Mouse (Mus musculus): ENCODE results near the gene Grin2d. TPM values are rescaled to one million over a fixed set of nuclear protein-coding genes. Genes with fewer than 3 reads are reported as not detected.
A peak's percentile ranks its signal among the peaks of the same experiment; 100 is the strongest.

Gene Grin2d
- polyA plus RNA-seq, 1 experiment from 2014 or later: 0.39 TPM

DNA sequence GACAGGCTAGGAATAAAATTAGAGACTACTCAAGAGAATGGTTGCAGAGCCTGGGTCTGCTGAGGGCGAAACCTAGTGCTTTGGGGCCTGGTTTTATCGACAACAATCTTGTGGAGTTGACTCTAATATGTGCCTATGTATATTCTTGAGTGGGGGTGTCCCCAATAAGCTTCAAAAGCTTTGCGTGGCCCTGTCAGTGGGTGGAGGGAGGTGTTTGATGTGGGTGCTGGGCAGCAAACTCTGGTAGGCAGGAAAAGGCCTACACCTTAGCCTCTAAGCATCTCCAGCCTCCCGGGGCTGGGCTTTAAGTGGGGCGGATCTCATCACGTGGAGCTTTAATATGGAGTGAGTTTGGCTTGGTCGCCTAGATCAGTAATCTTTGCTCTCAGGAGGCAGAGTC lies 79.2 kb downstream of the Grin2d start:
- 0 out of 2 replicates have a peak, but pooled peaks cover 5% of the 10 kb centered on the region for H3K36me3 ChIP-seq (ENCODE audit: control insufficient read depth, insufficient read depth, low read length)
- no peak overlapping the region for H3K4me3 ChIP-seq (ENCODE audit: low read depth, low read length)
- peaks cover 9% of the 10 kb centered on the region for H3K4me1 ChIP-seq (replicated peaks; ENCODE audit: control insufficient read depth, insufficient read depth, low read length)
- ATAC-seq (ENCODE audit: low FRiP score) (no peak), DNase-seq (ENCODE audit: low spot score) (no peak)
- H3K4me2 ChIP-seq (replicated peaks; ENCODE audit: low read depth, low read length): no peak overlapping the region
- H3K9me3 ChIP-seq (ENCODE audit: control insufficient read depth, low read length): no peaks in the 10 kb centered on the region
- no peak overlapping the region for H3K27ac ChIP-seq (ENCODE audit: low read depth, low read length)
- H3K27me3 ChIP-seq (ENCODE audit: control insufficient read depth, insufficient read depth, low read length): peaks cover 29% of the 10 kb centered on the region
- no peak overlapping the region for H3K9ac ChIP-seq (ENCODE audit: low read depth, low read length)
- WGBS: 60% methylated on average over 7 of the region's 7 CpGs

DNA sequence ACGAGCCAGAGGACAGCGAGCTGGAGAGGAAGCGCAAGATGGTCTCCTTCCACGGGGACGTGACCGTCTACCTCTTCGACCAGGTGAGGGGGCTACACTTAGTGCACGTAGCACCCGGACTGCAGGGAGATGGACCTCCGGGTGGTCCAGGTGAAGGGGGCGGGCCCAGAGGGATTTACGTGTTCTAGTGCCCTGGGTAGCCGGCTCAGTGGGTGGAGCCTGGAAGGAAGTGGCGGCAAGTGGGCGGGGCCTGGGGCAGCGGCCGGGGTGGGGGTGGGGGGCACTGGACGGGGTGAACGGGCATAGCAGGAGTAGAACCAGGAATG lies 79.7 kb downstream of the Grin2d start:
- Histone ChIP-seq H3K36me3 (ENCODE audit: control insufficient read depth, insufficient read depth, low read length) (0 out of 2 replicates have a peak, but pooled peaks cover 5% of the 10 kb centered on the region), H3K4me3 (ENCODE audit: low read depth, low read length) (peak overlapping the region; percentile 33), H3K4me2 (replicated peaks; ENCODE audit: low read depth, low read length) (peak overlapping the region; percentile 63), H3K27me3 (ENCODE audit: control insufficient read depth, insufficient read depth, low read length) (peaks cover 29% of the 10 kb centered on the region), H3K9ac (ENCODE audit: low read depth, low read length) (peak overlapping the region; percentile 50), H3K9me3 (ENCODE audit: control insufficient read depth, low read length) (no peaks in the 10 kb centered on the region), H3K4me1 (replicated peaks; ENCODE audit: control insufficient read depth, insufficient read depth, low read length) (peaks cover 9% of the 10 kb centered on the region), H3K27ac (ENCODE audit: low read depth, low read length) (no peak overlapping the region)
- no peak for ATAC-seq (ENCODE audit: low FRiP score)
- peak; percentile 40 for DNase-seq (ENCODE audit: low spot score)
- 1% methylated on average over 19 of the region's 19 CpGs for WGBS

- no peak for ATAC-seq (ENCODE audit: low FRiP score)
- Histone ChIP-seq H3K36me3 (ENCODE audit: control insufficient read depth, insufficient read depth, low read length) (0 out of 2 replicates have a peak, but pooled peaks cover 5% of the 10 kb centered on the region), H3K4me1 (replicated peaks; ENCODE audit: control insufficient read depth, insufficient read depth, low read length) (peaks cover 9% of the 10 kb centered on the region), H3K27ac (ENCODE audit: low read depth, low read length) (no peak overlapping the region), H3K4me3 (ENCODE audit: low read depth, low read length) (peak overlapping the region; percentile 33), H3K9me3 (ENCODE audit: control insufficient read depth, low read length) (no peaks in the 10 kb centered on the region), H3K4me2 (replicated peaks; ENCODE audit: low read depth, low read length) (peak overlapping the region; percentile 63), H3K9ac (ENCODE audit: low read depth, low read length) (peak overlapping the region; percentile 50), H3K27me3 (ENCODE audit: control insufficient read depth, insufficient read depth, low read length) (peaks cover 29% of the 10 kb centered on the region)
- DNase-seq (ENCODE audit: low spot score): no peak
- WGBS: 2% methylated on average over 46 of the region's 60 CpGs
Measured at GRCm38 (mm10) chr7:45797661-45798510, 80.3 kb downstream of the Grin2d start.

GRCm38 (mm10) chr7:45796950-45797349 lies 81.2 kb downstream of the Grin2d start:
- no peak overlapping the region for H3K4me3 ChIP-seq (ENCODE audit: low read depth, low read length)
- peaks cover 29% of the 10 kb centered on the region for H3K27me3 ChIP-seq (ENCODE audit: control insufficient read depth, insufficient read depth, low read length)
- H3K36me3 ChIP-seq (ENCODE audit: control insufficient read depth, insufficient read depth, low read length): 0 out of 2 replicates have a peak, but pooled peaks cover 5% of the 10 kb centered on the region
- 0 out of 2 replicates have a peak overlapping the region, but pooled peaks have one; percentile 63 for H3K4me2 ChIP-seq (replicated peaks; ENCODE audit: low read depth, low read length)
- no peak overlapping the region for H3K27ac ChIP-seq (ENCODE audit: low read depth, low read length)
- no peak overlapping the region for H3K9ac ChIP-seq (ENCODE audit: low read depth, low read length)
- peaks cover 9% of the 10 kb centered on the region for H3K4me1 ChIP-seq (replicated peaks; ENCODE audit: control insufficient read depth, insufficient read depth, low read length)
- no peak for DNase-seq (ENCODE audit: low spot score)
- no peak for ATAC-seq (ENCODE audit: low FRiP score)
- no peaks in the 10 kb centered on the region for H3K9me3 ChIP-seq (ENCODE audit: control insufficient read depth, low read length)
- WGBS: 40% methylated on average over 6 of the region's 6 CpGs

DNA sequence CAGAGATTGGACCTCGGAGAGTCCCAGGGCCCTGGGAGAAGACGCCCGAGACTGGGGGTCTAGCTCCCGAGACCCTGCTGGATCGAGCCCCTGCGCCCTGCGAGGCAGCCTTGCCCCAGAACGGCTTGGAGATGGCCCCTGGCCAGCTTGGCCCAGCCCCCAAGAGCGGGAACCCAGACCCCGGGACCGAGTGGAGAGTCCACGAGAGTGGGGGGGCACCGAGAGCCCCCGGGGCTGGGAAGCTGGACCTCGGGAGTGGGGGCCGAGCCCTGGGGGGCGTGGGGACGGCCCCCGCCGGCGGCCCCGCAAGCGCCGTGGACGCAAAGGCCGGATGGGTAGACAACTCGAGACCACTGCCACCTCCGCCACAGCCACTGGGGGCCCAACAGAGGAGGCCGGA lies 83.2 kb downstream of the Grin2d start:
- H3K27me3 ChIP-seq (ENCODE audit: control insufficient read depth, insufficient read depth, low read length): peaks cover 27% of the 10 kb centered on the region
- WGBS: 93% methylated on average over 24 of the region's 29 CpGs

DNA sequence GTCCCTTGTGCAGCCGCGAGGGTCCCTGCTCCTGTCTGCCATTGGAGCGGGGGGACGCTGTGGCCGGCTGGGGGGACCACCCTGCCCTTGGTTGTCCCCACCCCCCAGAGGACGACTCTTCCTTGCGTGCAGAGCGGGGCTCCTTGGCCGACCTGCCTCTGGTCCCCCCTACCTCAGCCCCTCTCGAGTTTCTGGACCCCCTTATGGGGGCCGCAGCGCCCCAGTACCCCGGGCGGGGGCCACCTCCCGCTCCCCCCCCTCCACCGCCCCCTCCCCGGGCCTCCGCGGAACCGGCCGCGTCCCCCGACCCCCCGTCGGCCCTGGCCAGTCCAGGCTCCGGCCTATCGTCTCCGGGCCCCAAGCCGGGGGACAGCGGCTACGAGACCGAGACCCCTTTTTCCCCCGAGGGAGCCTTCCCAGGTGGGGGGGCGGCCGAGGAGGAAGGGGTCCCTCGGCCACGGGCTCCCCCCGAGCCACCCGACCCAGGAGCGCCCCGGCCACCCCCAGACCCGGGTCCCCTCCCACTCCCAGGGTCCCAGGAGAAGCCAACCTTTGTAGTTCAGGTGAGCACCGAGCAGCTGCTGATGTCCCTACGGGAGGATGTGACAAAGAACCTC lies 84.1 kb downstream of the Grin2d start:
- DNase-seq (ENCODE audit: low spot score): no peak
- H3K36me3 ChIP-seq (ENCODE audit: control insufficient read depth, insufficient read depth, low read length): peaks cover 16% of the 10 kb centered on the region
- no peak overlapping the region for H3K4me3 ChIP-seq (ENCODE audit: low read depth, low read length)
- peaks cover 25% of the 10 kb centered on the region for H3K27me3 ChIP-seq (ENCODE audit: control insufficient read depth, insufficient read depth, low read length)
- H3K9me3 ChIP-seq (ENCODE audit: control insufficient read depth, low read length): no peaks in the 10 kb centered on the region
- peaks cover 9% of the 10 kb centered on the region for H3K4me1 ChIP-seq (replicated peaks; ENCODE audit: control insufficient read depth, insufficient read depth, low read length)
- H3K4me2 ChIP-seq (replicated peaks; ENCODE audit: low read depth, low read length): no peak overlapping the region
- no peak overlapping the region for H3K27ac ChIP-seq (ENCODE audit: low read depth, low read length)
- H3K9ac ChIP-seq (ENCODE audit: low read depth, low read length): no peak overlapping the region
- ATAC-seq (ENCODE audit: low FRiP score): no peak
- 92% methylated on average over 28 of the region's 44 CpGs for WGBS

More for the DNA sequence above, 83.2 kb downstream of the Grin2d start:
- DNase-seq (ENCODE audit: low spot score) (no peak), ATAC-seq (ENCODE audit: low FRiP score) (no peak)
- Histone ChIP-seq H3K4me3 (ENCODE audit: low read depth, low read length) (no peak overlapping the region), H3K4me2 (replicated peaks; ENCODE audit: low read depth, low read length) (no peak overlapping the region), H3K9ac (ENCODE audit: low read depth, low read length) (no peak overlapping the region), H3K27ac (ENCODE audit: low read depth, low read length) (no peak overlapping the region), H3K4me1 (replicated peaks; ENCODE audit: control insufficient read depth, insufficient read depth, low read length) (peaks cover 9% of the 10 kb centered on the region), H3K36me3 (ENCODE audit: control insufficient read depth, insufficient read depth, low read length) (peaks cover 7% of the 10 kb centered on the region; the same call in 1 of the 2 replicates), H3K9me3 (ENCODE audit: control insufficient read depth, low read length) (no peaks in the 10 kb centered on the region)

GRCm38 (mm10) chr7:45793240-45793639 lies 84.9 kb downstream of the Grin2d start:
- 83% methylated on average over 20 of the region's 24 CpGs for WGBS
- Histone ChIP-seq H3K36me3 (ENCODE audit: control insufficient read depth, insufficient read depth, low read length) (peaks cover 16% of the 10 kb centered on the region), H3K27ac (ENCODE audit: low read depth, low read length) (no peak overlapping the region), H3K4me1 (replicated peaks; ENCODE audit: control insufficient read depth, insufficient read depth, low read length) (peaks cover 4% of the 10 kb centered on the region), H3K9ac (ENCODE audit: low read depth, low read length) (no peak overlapping the region), H3K9me3 (ENCODE audit: control insufficient read depth, low read length) (no peaks in the 10 kb centered on the region), H3K4me2 (replicated peaks; ENCODE audit: low read depth, low read length) (no peak overlapping the region), H3K27me3 (ENCODE audit: control insufficient read depth, insufficient read depth, low read length) (peaks cover 19% of the 10 kb centered on the region), H3K4me3 (ENCODE audit: low read depth, low read length) (no peak overlapping the region)
- DNase-seq (ENCODE audit: low spot score) (no peak), ATAC-seq (ENCODE audit: low FRiP score) (no peak)

DNA sequence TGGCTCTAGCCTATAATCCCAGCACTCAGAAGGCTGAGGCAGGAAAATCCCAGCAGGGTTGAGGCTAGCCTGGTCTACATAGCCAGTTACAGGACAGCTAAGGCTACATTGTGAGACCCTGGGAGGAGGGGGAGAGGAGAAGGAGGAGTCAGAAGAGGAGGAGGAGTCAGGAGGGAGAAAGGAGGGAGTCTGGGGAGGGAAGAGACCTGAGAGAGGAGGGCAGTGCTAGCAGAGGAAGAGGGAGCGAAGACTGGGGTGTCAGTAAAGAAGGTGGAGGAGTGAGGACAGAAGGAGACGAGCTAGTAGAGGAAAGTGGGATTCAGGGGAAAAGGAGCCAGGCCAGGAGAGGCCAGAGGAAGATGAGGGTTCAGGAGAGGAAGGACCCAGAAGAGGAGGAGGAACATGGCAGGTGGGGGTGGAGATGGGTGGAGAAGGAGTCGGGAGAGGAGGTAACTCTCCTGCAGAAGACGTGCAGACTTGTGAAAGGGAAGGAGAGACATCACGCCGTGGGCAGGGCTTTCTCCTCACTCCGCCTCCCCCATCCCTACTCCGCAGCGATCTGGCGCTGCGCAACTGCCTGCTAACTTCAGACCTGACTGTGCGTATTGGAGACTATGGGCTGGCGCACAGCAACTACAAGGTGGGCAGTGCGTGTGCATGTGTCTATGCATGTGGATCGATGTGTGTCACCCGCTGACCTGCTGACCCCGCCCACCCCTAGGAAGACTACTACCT lies 86.3 kb downstream of the Grin2d start:
- no peak overlapping the region for H3K4me2 ChIP-seq (replicated peaks; ENCODE audit: low read depth, low read length)
- ATAC-seq (ENCODE audit: low FRiP score): no peak
- no peaks in the 10 kb centered on the region for H3K4me1 ChIP-seq (replicated peaks; ENCODE audit: control insufficient read depth, insufficient read depth, low read length)
- H3K36me3 ChIP-seq (ENCODE audit: control insufficient read depth, insufficient read depth, low read length): peaks cover 16% of the 10 kb centered on the region
- no peaks in the 10 kb centered on the region for H3K9me3 ChIP-seq (ENCODE audit: control insufficient read depth, low read length)
- no peak for DNase-seq (ENCODE audit: low spot score)
- H3K9ac ChIP-seq (ENCODE audit: low read depth, low read length): no peak overlapping the region
- peaks cover 6% of the 10 kb centered on the region for H3K27me3 ChIP-seq (ENCODE audit: control insufficient read depth, insufficient read depth, low read length)
- no peak overlapping the region for H3K4me3 ChIP-seq (ENCODE audit: low read depth, low read length)
- H3K27ac ChIP-seq (ENCODE audit: low read depth, low read length): no peak overlapping the region
- 73% methylated on average over 17 of the region's 17 CpGs for WGBS
